Mouse (Mus musculus): ENCODE data around the gene Umad1.

- TF ChIP-seq POLR2A (IDR thresholded peaks at IDR 0.05; ENCODE audit: borderline replicate concordance, extremely low read depth, insufficient read depth, insufficient read length, poor library complexity, severe bottlenecking) (no peak), CTCF (IDR thresholded peaks at IDR 0.05; ENCODE audit: borderline replicate concordance, extremely low read depth, insufficient read depth, insufficient read length) (no peak)
Measured at GRCm38 (mm10) chr6:8458596-8458995, 199.5 kb downstream of the Umad1 start.

Data from brain, embryonic 14.5 days (tissue).